10 mouse cellular contexts compared by ENCODE assay signal in genomic region chr8:121424600-121424999, GRCm38 (mm10).
A peak's percentile ranks its signal among the peaks of the same experiment; 100 is the strongest.
DNase-seq lines count a peak whose midpoint lies in the region; ATAC-seq and TF ChIP-seq lines count a peak whose summit lies in the region.
"Had no signal": no experiment of that assay in that cellular context is flagged by ENCODE, and none has a peak within 500 bp of the region (broad histone marks: within the 10 kb centered on the region; RNA-seq: fewer than 3 reads in every experiment).

No protein-coding gene starts in this region.

- no peak overlapping the region for H3K9ac ChIP-seq in hindbrain, embryonic 16.5 days (ENCODE audit: low read depth, low read length)
- H3K9ac ChIP-seq: liver, embryonic 15.5 days had no signal

- WGBS in kidney, adult 2 months: 85% methylated on average over 14 of the region's 14 CpGs
- WGBS in spleen, adult 2 months: 76% methylated on average over 14 of the region's 14 CpGs
- WGBS in hindbrain, embryonic 16.5 days: 86% methylated on average over 14 of the region's 14 CpGs

- H3K4me2 ChIP-seq in hindbrain, embryonic 16.5 days (ENCODE audit: low read length): no peak overlapping the region
- H3K4me2 ChIP-seq: liver, embryonic 15.5 days had no signal

- H3K9me3 ChIP-seq in hindbrain, embryonic 16.5 days (ENCODE audit: control insufficient read depth, low read length): no peaks in the 10 kb centered on the region; the same call in 1 of the 2 replicates
- H3K9me3 ChIP-seq: liver, embryonic 15.5 days had no signal

- H3K4me3 ChIP-seq in kidney, adult 2 months (ENCODE audit: insufficient read depth, low read depth, low read length): no peak overlapping the region
- H3K4me3 ChIP-seq in spleen, adult 2 months (ENCODE audit: extremely low read depth, insufficient read depth, insufficient read length): no peak overlapping the region
- H3K4me3 ChIP-seq in hindbrain, embryonic 16.5 days (ENCODE audit: low read length): no peak overlapping the region
- H3K4me3 ChIP-seq: liver, embryonic 15.5 days had no signal

- H3K27me3 ChIP-seq in kidney, adult 2 months (replicated peaks; ENCODE audit: control insufficient read depth, insufficient read depth, low read length): no peaks in the 10 kb centered on the region
- H3K27me3 ChIP-seq in spleen, adult 2 months (ENCODE audit: control insufficient read depth, insufficient read depth, low read length): no peaks in the 10 kb centered on the region
- H3K27me3 ChIP-seq in hindbrain, embryonic 16.5 days (replicated peaks; ENCODE audit: control insufficient read depth, insufficient read depth, low read length): no peaks in the 10 kb centered on the region
- H3K27me3 ChIP-seq: liver, embryonic 15.5 days had no signal

- ATAC-seq in hindbrain, embryonic 16.5 days: no peak

- no peaks in the 10 kb centered on the region for H3K36me3 ChIP-seq in kidney, adult 2 months (ENCODE audit: control insufficient read depth, insufficient read depth, low read length)
- H3K36me3 ChIP-seq in spleen, adult 2 months (ENCODE audit: control insufficient read depth, insufficient read depth, low read length): no peaks in the 10 kb centered on the region
- no peaks in the 10 kb centered on the region for H3K36me3 ChIP-seq in hindbrain, embryonic 16.5 days (ENCODE audit: control insufficient read depth, insufficient read depth, low read length)
- H3K36me3 ChIP-seq: liver, embryonic 15.5 days had no signal

- no peaks in the 10 kb centered on the region for H3K4me1 ChIP-seq in kidney, adult 2 months (ENCODE audit: control insufficient read depth, insufficient read depth, low read length)
- no peaks in the 10 kb centered on the region for H3K4me1 ChIP-seq in spleen, adult 2 months (ENCODE audit: control insufficient read depth, insufficient read depth, insufficient read length)
- H3K4me1 ChIP-seq in hindbrain, embryonic 16.5 days (ENCODE audit: control insufficient read depth, insufficient read depth, low read depth, low read length): no peaks in the 10 kb centered on the region
- H3K4me1 ChIP-seq: liver, embryonic 15.5 days had no signal

- no peak for TF ChIP-seq POLR2A in kidney, adult 2 months (IDR thresholded peaks at IDR 0.05; ENCODE audit: low read depth, low read length)
- no peak for TF ChIP-seq POLR2A in spleen, adult 2 months (IDR thresholded peaks at IDR 0.05; ENCODE audit: low read depth, low read length)

- no peak for DNase-seq in kidney, adult 2 months
- no peak for DNase-seq in kidney, adult 11 months
- no peak for DNase-seq in spleen, adult 2 months (ENCODE audit: low read depth in 1 of 2, low spot score in 2 of 2)
- DNase-seq in spleen, postnatal 14 days (ENCODE audit: low spot score in 2 of 2): no peak
- DNase-seq in R1 (ENCODE audit: low read depth, low spot score): peak; percentile 80
- DNase-seq in testis, postnatal 14 days (ENCODE audit: low spot score): peak; percentile 73
- DNase-seq: cerebellum, adult 9-10 months; right cerebral cortex, postnatal 14 days had no signal

- TF ChIP-seq CTCF in kidney, adult 2 months (conservative IDR thresholded peaks at IDR 0.05; ENCODE audit: insufficient read depth, insufficient read length, low read depth, low read length): peak; percentile 36
- TF ChIP-seq CTCF in spleen, adult 2 months (IDR thresholded peaks at IDR 0.05; ENCODE audit: extremely low read depth, insufficient read depth, insufficient read length, insufficient replicate concordance): peak; percentile 28; the same call in 1 of the 2 replicates

- no peak overlapping the region for H3K27ac ChIP-seq in kidney, adult 2 months (ENCODE audit: insufficient read depth, low read depth, low read length)
- no peak overlapping the region for H3K27ac ChIP-seq in spleen, adult 2 months (ENCODE audit: insufficient read depth, low read length)
- H3K27ac ChIP-seq in hindbrain, embryonic 16.5 days (ENCODE audit: low read depth, low read length): no peak overlapping the region
- H3K27ac ChIP-seq: liver, embryonic 15.5 days had no signal

Comparison
In these comparisons a context has a peak if more than half of its experiments do, and no peak if none do; other contexts are left out.
1. DNase-seq: peak in R1 (single experiment) and testis, postnatal 14 days (single experiment); none in kidney, adult 2 months (single experiment), kidney, adult 11 months (single experiment), spleen, adult 2 months (0 of 2) and spleen, postnatal 14 days (0 of 2).